Mouse (Mus musculus) erythroblast, embryonic 14.5 days (primary cell): ENCODE data around the gene Myh9.

Experiments used
- GATA1 ChIP-seq: IDR thresholded peaks from 2 replicates; pipeline ENCODE4 v1.6.1; 2012; ENCODE audit warnings: low read length, inconsistent platforms, mixed read lengths
- TAL1 ChIP-seq: IDR thresholded peaks from 3 replicates; pipeline ENCODE4 v1.6.1; 2012; ENCODE audit warnings: low read length, inconsistent platforms, mixed read lengths

DNA sequence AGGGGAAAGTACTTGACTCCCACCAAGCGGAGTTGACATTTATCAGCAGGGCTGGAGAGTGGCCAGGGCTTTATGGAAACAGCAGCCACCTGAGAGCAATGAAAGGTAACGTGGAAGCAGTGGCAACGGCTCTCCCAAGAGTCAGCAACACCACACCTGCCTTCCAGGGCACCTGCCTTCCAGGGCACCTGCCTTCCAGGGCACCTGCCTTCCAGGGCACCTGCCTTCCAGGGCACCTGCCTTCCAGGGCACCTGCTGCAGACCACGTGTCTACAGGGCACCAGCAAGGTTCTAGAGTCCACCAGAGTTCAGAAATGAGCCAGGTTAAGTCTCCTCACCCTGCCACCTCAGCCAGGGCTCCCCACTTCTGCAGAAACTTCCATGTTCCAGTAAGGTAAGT lies 48.9 kb downstream of the Myh9 start:
- no peak for TF ChIP-seq GATA1
- TF ChIP-seq TAL1, result no peak
